Mouse (Mus musculus) cerebellum, adult 9-11 months (tissue): ENCODE data around the gene Ankrd45.
"Not testable (repeated sequence)": the region's sequence is repeated elsewhere in the genome, so short reads cannot be mapped to it uniquely, and the experiment has no call there.

Source experiments
- DNase-seq: peaks from one replicate; pipeline ENCODE4 v3.0.0; 2022

Gene Ankrd45

GRCm38 (mm10) chr1:161142531-161143159 lies at the start of gene Ankrd45:
Gene Ankrd45, plus strand, starts transcription at chr1:161142691.
- DNase-seq, result peak; percentile 11

- DNase-seq, result no peak
These were observed 42.6 kb upstream of the Ankrd45 start for GRCm38 (mm10) chr1:161099721-161100405.

GRCm38 (mm10) chr1:161103842-161104241 lies 38.6 kb upstream of the Ankrd45 start:
- DNase-seq, result no peak

GRCm38 (mm10) chr1:161109216-161109615 lies 33.3 kb upstream of the Ankrd45 start:
- no peak for DNase-seq

GRCm38 (mm10) chr1:161114591-161114990 lies 27.9 kb upstream of the Ankrd45 start:
- no peak for DNase-seq

GRCm38 (mm10) chr1:161122661-161123418 lies 19.7 kb upstream of the Ankrd45 start:
- DNase-seq, result no peak

- no peak for DNase-seq
These were observed 16.0 kb upstream of the Ankrd45 start for GRCm38 (mm10) chr1:161126461-161126860.

- peak; percentile 90 for DNase-seq
These were observed 11.5 kb upstream of the Ankrd45 start, which contains the start of gene Klhl20 for GRCm38 (mm10) chr1:161130726-161131664. Gene Klhl20, minus strand, starts transcription at chr1:161131511.

- DNase-seq, result no peak
These were observed 3.0 kb upstream of the Ankrd45 start for GRCm38 (mm10) chr1:161139496-161139895.

- DNase-seq, result no peak
These were observed 2.3 kb upstream of the Ankrd45 start for GRCm38 (mm10) chr1:161140026-161140762.

- DNase-seq, result no peak
These were observed 725 bp downstream of the Ankrd45 start for GRCm38 (mm10) chr1:161143216-161143615.

- DNase-seq, result not testable (repeated sequence)
These were observed 3.1 kb downstream of the Ankrd45 start for GRCm38 (mm10) chr1:161145611-161146010.

- no peak for DNase-seq
These were observed 5.4 kb downstream of the Ankrd45 start for GRCm38 (mm10) chr1:161147888-161148287.

- no peak for DNase-seq
These were observed 8.6 kb downstream of the Ankrd45 start for GRCm38 (mm10) chr1:161151098-161151497.

- DNase-seq, result no peak
These were observed 14.1 kb downstream of the Ankrd45 start for GRCm38 (mm10) chr1:161156546-161156945.

GRCm38 (mm10) chr1:161159214-161159613 lies 16.7 kb downstream of the Ankrd45 start, which contains the start of gene Tex50:
Gene Tex50, minus strand, starts transcription at chr1:161159314.
- no peak for DNase-seq

GRCm38 (mm10) chr1:161160266-161160665 lies 17.8 kb downstream of the Ankrd45 start:
- no peak for DNase-seq

GRCm38 (mm10) chr1:161170651-161171050 lies 28.2 kb downstream of the Ankrd45 start:
- DNase-seq, result peak; percentile 67

GRCm38 (mm10) chr1:161180674-161181073 lies 38.2 kb downstream of the Ankrd45 start:
- peak; percentile 7 for DNase-seq

GRCm38 (mm10) chr1:161182386-161182785 lies 39.9 kb downstream of the Ankrd45 start:
- no peak for DNase-seq

GRCm38 (mm10) chr1:161183677-161184076 lies 41.2 kb downstream of the Ankrd45 start:
- no peak for DNase-seq

GRCm38 (mm10) chr1:161185431-161185830 lies 42.9 kb downstream of the Ankrd45 start:
- no peak for DNase-seq
